Mouse (Mus musculus): ENCODE measurements around the gene Rad54l2. TPM values are rescaled to one million over a fixed set of nuclear protein-coding genes. Genes with fewer than 3 reads are reported as not detected.

The Rad54l2 gene
- 2.9 and 3.3 TPM in 2 replicates for polyA plus RNA-seq (2014; fragmentation: Nextera tagmentation; extraction: Ambion mirVana)

DNA sequence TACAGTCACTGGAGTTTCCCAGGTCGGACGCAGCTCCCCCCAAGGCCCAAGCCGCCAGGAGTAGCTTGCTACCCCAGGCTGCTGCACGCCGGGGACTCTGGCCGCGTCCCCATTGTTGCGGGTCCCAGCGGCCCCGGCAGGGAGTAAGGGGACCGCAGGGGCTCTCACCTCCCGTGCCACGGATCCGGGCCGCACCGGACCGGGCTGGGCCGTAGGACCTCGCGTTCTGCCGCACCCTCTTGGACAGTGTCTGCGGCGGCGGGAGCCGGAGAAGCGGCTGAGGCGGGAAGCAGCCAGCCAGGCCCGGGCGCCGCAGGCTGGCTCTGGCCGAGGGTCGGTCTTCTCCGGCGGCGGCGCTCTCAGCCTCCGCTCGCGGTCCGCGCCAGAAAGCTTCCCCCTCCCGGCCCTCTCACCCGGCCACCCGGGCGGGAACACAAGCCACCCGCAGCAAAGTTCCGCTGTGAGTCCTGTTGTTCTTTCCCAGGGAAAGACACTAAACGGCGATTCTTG is at the start of gene Rad54l2:
TSS of gene Rad54l2 (minus strand) at position 383 of the 510 bp plus-strand sequence.
- Histone ChIP-seq H3K9ac (ENCODE audit: low read length) (peak within 1 kb of the TSS; percentile 97), H3K9me3 (ENCODE audit: control insufficient read depth, low read length) (no peaks in the 10 kb centered on the region), H3K4me2 (ENCODE audit: low read length) (peak within 1 kb of the TSS; percentile 81), H3K4me1 (ENCODE audit: control insufficient read depth in 2 of 2, insufficient read depth in 2 of 2, low read length in 2 of 2) (peaks cover 5 to 7% of the 10 kb centered on the region in 2 experiments; a peak in 3 of 4 replicates), H3K36me3 (ENCODE audit: control insufficient read depth, insufficient read depth, low read length) (no peaks in the 10 kb centered on the region), H3K4me3 (ENCODE audit: control insufficient read depth in 1 of 2, insufficient read depth in 1 of 2, low read depth in 1 of 2, low read length in 2 of 2) (peak within 1 kb of the TSS; percentile 70 to 100), H3K27ac (replicated peaks in 1 of 2; ENCODE audit: control insufficient read depth in 1 of 2, insufficient read depth in 1 of 2, low read depth in 2 of 2, low read length in 2 of 2) (peak within 1 kb of the TSS; percentile 76 to 92), H3K27me3 (ENCODE audit: control insufficient read depth, insufficient read depth, low read length) (no peaks in the 10 kb centered on the region)
- under 1% methylated on average over 47 of the region's 49 CpGs for WGBS
- ATAC-seq (ENCODE audit: insufficient number of reproducible peaks, insufficient read depth, low FRiP score, low read depth): peak; percentile 82

DNA sequence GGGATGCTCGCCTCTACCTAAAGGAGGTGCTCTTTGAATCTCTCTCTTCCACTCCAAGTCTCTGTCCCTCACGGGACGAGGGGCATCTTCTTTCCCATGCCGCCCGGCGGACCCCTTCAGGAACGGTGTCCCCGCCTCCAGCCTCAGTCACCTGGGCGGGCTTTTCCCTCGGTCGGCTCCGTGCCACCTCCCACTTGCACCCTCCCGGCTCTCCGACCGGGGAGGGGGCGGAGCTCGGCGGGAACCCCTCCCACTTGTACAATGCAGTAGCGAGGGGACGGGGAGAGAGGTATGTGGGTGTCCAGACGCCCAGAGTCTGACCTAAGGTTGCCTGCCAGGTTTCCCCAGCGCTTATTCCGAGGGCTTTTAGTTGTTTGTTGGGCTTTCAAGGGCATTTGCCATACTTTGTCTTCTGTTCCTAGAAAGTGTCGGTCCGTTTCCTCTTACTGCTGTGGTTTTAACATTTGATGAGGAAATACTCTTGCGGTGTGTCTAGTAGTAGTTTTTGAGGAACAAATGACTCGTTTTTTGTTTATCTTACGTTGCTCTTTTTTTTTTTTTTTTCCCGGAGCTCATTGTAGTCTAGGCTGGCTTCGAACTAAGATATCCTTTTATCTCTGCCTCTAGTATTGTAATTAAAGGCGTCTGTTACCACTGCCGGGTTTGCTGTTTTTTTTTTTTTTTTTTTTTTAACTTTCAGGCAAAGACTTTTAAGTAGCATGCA is 33.5 kb upstream of the Rad54l2 start:
- peak overlapping the region; percentile 87 to 96 for H3K27ac ChIP-seq (replicated peaks in 1 of 2; ENCODE audit: control insufficient read depth in 1 of 2, insufficient read depth in 1 of 2, low read depth in 2 of 2, low read length in 2 of 2)
- 3% methylated on average over 31 of the region's 32 CpGs for WGBS
- ATAC-seq (ENCODE audit: insufficient number of reproducible peaks, insufficient read depth, low FRiP score, low read depth): peak; percentile 84
- no peaks in the 10 kb centered on the region for H3K9me3 ChIP-seq (ENCODE audit: control insufficient read depth, low read length)
- peak overlapping the region; percentile 77 for H3K4me2 ChIP-seq (ENCODE audit: low read length)
- 0 out of 4 replicates have a peak, but pooled peaks cover 0 to 3% of the 10 kb centered on the region in 2 experiments for H3K4me1 ChIP-seq (ENCODE audit: control insufficient read depth in 2 of 2, insufficient read depth in 2 of 2, low read length in 2 of 2)
- no peaks in the 10 kb centered on the region for H3K36me3 ChIP-seq (ENCODE audit: control insufficient read depth, insufficient read depth, low read length)
- H3K4me3 ChIP-seq (ENCODE audit: control insufficient read depth in 1 of 2, insufficient read depth in 1 of 2, low read depth in 1 of 2, low read length in 2 of 2): peak overlapping the region; percentile 77 to 98
- H3K9ac ChIP-seq (ENCODE audit: low read length): peak overlapping the region; percentile 97
- H3K27me3 ChIP-seq (ENCODE audit: control insufficient read depth, insufficient read depth, low read length): no peaks in the 10 kb centered on the region

DNA sequence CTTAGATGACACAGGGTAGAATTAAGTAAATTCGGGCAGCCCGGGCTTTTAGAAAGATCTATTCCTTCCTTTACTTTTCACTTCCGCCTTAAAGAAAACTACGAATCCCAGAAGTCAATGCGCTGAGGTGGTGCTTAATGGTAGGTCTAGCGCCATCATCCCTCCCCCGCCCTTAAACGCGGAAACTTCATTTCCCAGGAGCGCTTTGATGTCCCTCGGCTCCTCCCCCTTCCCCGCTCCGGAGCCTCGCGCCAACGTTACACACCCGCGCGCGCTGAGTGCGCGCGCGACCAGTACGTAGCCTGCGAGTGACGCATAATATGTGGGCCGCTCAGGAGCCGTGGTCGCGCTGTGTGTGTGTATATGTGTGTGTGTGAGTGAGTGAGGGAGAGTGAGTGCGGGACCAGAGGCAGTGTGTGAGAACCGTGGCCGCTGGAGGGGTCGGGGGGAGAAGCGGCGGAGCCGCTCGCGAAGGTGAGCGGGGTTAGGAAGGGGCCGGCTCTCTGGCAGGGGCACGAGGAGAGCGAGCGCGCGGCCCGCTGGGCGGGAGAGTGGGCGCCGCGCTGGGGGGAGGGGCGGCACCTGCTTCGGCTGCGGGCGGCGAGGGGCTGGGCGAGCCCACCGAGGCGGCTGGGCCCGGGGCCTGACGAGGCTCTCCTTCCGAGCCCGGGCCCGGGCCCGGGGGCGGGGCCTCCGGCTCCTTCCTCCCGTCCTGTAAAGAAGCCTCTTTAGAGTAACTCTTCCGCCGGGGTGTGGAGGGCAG is 32.8 kb upstream of the Rad54l2 start, which contains the start of gene Dcaf1:
TSS of gene Dcaf1 (plus strand) at position 257 of the 763 bp plus-strand sequence.
- H3K9ac ChIP-seq (ENCODE audit: low read length): peak within 1 kb of the TSS; percentile 97
- H3K36me3 ChIP-seq (ENCODE audit: control insufficient read depth, insufficient read depth, low read length): no peaks in the 10 kb centered on the region
- peak within 1 kb of the TSS; percentile 77 for H3K4me2 ChIP-seq (ENCODE audit: low read length)
- H3K27ac ChIP-seq (replicated peaks in 1 of 2; ENCODE audit: control insufficient read depth in 1 of 2, insufficient read depth in 1 of 2, low read depth in 2 of 2, low read length in 2 of 2): peak within 1 kb of the TSS; percentile 87 to 96
- ATAC-seq (ENCODE audit: insufficient number of reproducible peaks, insufficient read depth, low FRiP score, low read depth): peak; percentile 97
- H3K27me3 ChIP-seq (ENCODE audit: control insufficient read depth, insufficient read depth, low read length): no peaks in the 10 kb centered on the region
- H3K4me1 ChIP-seq (ENCODE audit: control insufficient read depth in 2 of 2, insufficient read depth in 2 of 2, low read length in 2 of 2): 0 out of 4 replicates have a peak, but pooled peaks cover 0 to 3% of the 10 kb centered on the region in 2 experiments
- WGBS: under 1% methylated on average over 57 of the region's 71 CpGs
- H3K9me3 ChIP-seq (ENCODE audit: control insufficient read depth, low read length): no peaks in the 10 kb centered on the region
- peak within 1 kb of the TSS; percentile 77 to 98 for H3K4me3 ChIP-seq (ENCODE audit: control insufficient read depth in 1 of 2, insufficient read depth in 1 of 2, low read depth in 1 of 2, low read length in 2 of 2)

DNA sequence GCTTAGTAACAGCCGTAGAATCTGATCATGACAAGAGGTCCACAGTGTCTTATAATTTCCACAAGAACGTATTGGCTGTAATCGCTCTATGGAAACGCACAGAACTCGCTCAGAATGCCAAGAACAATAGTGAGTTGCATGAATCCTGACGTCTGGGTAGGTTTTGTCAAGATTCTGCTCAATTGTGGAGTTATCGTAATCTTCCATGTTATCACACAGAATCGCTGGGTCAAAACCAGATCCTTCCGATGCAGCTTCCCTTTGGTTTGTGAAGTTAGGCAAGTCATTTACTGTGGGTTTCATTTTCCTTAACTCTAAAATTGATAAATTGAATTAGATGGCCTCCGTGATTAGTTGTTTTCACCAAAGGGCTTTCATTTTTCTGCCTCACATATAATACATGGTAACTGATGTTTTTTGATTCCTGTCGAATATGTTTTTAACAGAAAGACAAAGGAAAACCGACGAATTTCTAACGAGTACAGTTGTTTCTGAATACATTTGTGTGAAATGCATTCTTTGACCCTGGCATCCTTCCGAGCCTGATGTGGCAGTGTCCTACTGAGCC is 32.1 kb upstream of the Rad54l2 start:
- Histone ChIP-seq H3K9ac (ENCODE audit: low read length) (peak overlapping the region; percentile 73), H3K9me3 (ENCODE audit: control insufficient read depth, low read length) (no peaks in the 10 kb centered on the region), H3K4me2 (ENCODE audit: low read length) (peak overlapping the region; percentile 68), H3K27ac (replicated peaks in 1 of 2; ENCODE audit: control insufficient read depth in 1 of 2, insufficient read depth in 1 of 2, low read depth in 2 of 2, low read length in 2 of 2) (peak overlapping the region in 1 of 2 experiments; percentile 26; a peak in 3 of 4 replicates), H3K4me3 (ENCODE audit: control insufficient read depth in 1 of 2, insufficient read depth in 1 of 2, low read depth in 1 of 2, low read length in 2 of 2) (peak overlapping the region; percentile 43 to 98; a peak in 3 of 4 replicates), H3K4me1 (ENCODE audit: control insufficient read depth in 2 of 2, insufficient read depth in 2 of 2, low read length in 2 of 2) (0 out of 4 replicates have a peak, but pooled peaks cover 0 to 3% of the 10 kb centered on the region in 2 experiments), H3K36me3 (ENCODE audit: control insufficient read depth, insufficient read depth, low read length) (no peaks in the 10 kb centered on the region), H3K27me3 (ENCODE audit: control insufficient read depth, insufficient read depth, low read length) (no peaks in the 10 kb centered on the region)
- 42% methylated on average over 15 of the region's 15 CpGs for WGBS
- no peak for ATAC-seq (ENCODE audit: insufficient number of reproducible peaks, insufficient read depth, low FRiP score, low read depth)

- Histone ChIP-seq H3K9me3 (ENCODE audit: control insufficient read depth, low read length) (no peaks in the 10 kb centered on the region), H3K4me3 (ENCODE audit: control insufficient read depth in 1 of 2, insufficient read depth in 1 of 2, low read depth in 1 of 2, low read length in 2 of 2) (no peak overlapping the region), H3K4me2 (ENCODE audit: low read length) (no peak overlapping the region), H3K36me3 (ENCODE audit: control insufficient read depth, insufficient read depth, low read length) (no peaks in the 10 kb centered on the region), H3K4me1 (ENCODE audit: control insufficient read depth in 2 of 2, insufficient read depth in 2 of 2, low read length in 2 of 2) (0 out of 4 replicates have a peak, but pooled peaks cover 0 to 3% of the 10 kb centered on the region in 2 experiments), H3K9ac (ENCODE audit: low read length) (no peak overlapping the region), H3K27me3 (ENCODE audit: control insufficient read depth, insufficient read depth, low read length) (no peaks in the 10 kb centered on the region), H3K27ac (replicated peaks in 1 of 2; ENCODE audit: control insufficient read depth in 1 of 2, insufficient read depth in 1 of 2, low read depth in 2 of 2, low read length in 2 of 2) (no peak overlapping the region)
- WGBS: 90% methylated on average over 1 of the region's 1 CpGs
- ATAC-seq (ENCODE audit: insufficient number of reproducible peaks, insufficient read depth, low FRiP score, low read depth): no peak
Measured at GRCm38 (mm10) chr9:106819201-106819600, 30.2 kb upstream of the Rad54l2 start.

DNA sequence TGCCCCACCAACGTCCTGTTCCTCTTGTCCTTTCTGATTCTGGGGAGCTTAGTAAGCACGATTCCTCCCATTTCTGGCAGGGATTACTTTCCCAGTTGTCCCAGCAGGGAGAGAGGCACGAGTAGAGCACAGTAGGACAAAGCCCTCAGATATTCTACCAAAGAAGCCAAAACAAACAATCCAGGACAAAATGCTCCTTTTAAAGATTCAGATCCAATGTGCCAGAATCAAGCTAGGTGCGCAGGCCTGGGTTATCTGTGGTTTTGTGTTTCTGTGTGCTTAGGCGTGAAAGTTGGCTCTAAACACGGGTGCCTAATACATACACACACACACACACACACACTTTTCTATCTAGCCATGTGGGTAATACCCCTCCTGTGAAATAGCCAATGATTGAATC is 29.2 kb upstream of the Rad54l2 start:
- no peak overlapping the region for H3K4me3 ChIP-seq (ENCODE audit: control insufficient read depth in 1 of 2, insufficient read depth in 1 of 2, low read depth in 1 of 2, low read length in 2 of 2)
- no peak overlapping the region for H3K9ac ChIP-seq (ENCODE audit: low read length)
- no peak overlapping the region for H3K4me2 ChIP-seq (ENCODE audit: low read length)
- WGBS: 69% methylated on average over 6 of the region's 6 CpGs
- no peaks in the 10 kb centered on the region for H3K27me3 ChIP-seq (ENCODE audit: control insufficient read depth, insufficient read depth, low read length)
- no peaks in the 10 kb centered on the region for H3K9me3 ChIP-seq (ENCODE audit: control insufficient read depth, low read length)
- H3K36me3 ChIP-seq (ENCODE audit: control insufficient read depth, insufficient read depth, low read length): no peaks in the 10 kb centered on the region
- H3K27ac ChIP-seq (replicated peaks in 1 of 2; ENCODE audit: control insufficient read depth in 1 of 2, insufficient read depth in 1 of 2, low read depth in 2 of 2, low read length in 2 of 2): no peak overlapping the region
- no peak for ATAC-seq (ENCODE audit: insufficient number of reproducible peaks, insufficient read depth, low FRiP score, low read depth)
- 0 out of 4 replicates have a peak, but pooled peaks cover 0 to 3% of the 10 kb centered on the region in 2 experiments for H3K4me1 ChIP-seq (ENCODE audit: control insufficient read depth in 2 of 2, insufficient read depth in 2 of 2, low read length in 2 of 2)

DNA sequence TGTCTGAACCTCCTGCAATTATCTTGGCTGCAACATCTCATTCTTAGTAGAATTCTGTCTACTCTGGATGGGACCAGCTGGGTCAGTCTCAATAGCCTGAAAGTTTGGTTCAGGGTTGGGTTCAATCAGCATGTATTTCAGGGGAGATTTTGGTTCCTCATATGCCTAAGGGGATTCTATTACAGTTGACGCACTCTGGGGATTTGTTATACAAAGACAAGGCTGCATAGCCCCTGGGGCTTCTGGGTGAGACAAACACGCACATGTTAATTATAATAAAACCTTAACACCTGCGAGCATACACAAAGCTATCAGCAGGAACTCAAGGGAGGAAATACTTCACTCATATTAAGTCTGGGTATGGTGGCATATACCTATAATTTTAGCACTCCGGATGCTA is 17.5 kb upstream of the Rad54l2 start:
- no peak for ATAC-seq (ENCODE audit: insufficient number of reproducible peaks, insufficient read depth, low FRiP score, low read depth)

More for the DNA sequence above, 17.5 kb upstream of the Rad54l2 start:
- peaks cover 12% of the 10 kb centered on the region; the same call in 1 of the 2 replicates for H3K9me3 ChIP-seq (ENCODE audit: control insufficient read depth, low read length)
- H3K9ac ChIP-seq (ENCODE audit: low read length): no peak overlapping the region
- H3K4me2 ChIP-seq (ENCODE audit: low read length): no peak overlapping the region
- H3K27ac ChIP-seq (replicated peaks in 1 of 2; ENCODE audit: control insufficient read depth in 1 of 2, insufficient read depth in 1 of 2, low read depth in 2 of 2, low read length in 2 of 2): no peak overlapping the region
- WGBS: 76% methylated on average over 4 of the region's 4 CpGs
- H3K36me3 ChIP-seq (ENCODE audit: control insufficient read depth, insufficient read depth, low read length): no peaks in the 10 kb centered on the region
- H3K4me1 ChIP-seq (ENCODE audit: control insufficient read depth in 2 of 2, insufficient read depth in 2 of 2, low read length in 2 of 2): no peaks in the 10 kb centered on the region
- H3K4me3 ChIP-seq (ENCODE audit: control insufficient read depth in 1 of 2, insufficient read depth in 1 of 2, low read depth in 1 of 2, low read length in 2 of 2): no peak overlapping the region
- H3K27me3 ChIP-seq (ENCODE audit: control insufficient read depth, insufficient read depth, low read length): no peaks in the 10 kb centered on the region

Data from heart, embryonic 14.5 days (tissue).